Mouse (Mus musculus) macrophage (primary cell): ENCODE results near the gene Ing1. TPM values are rescaled to one million over a fixed set of nuclear protein-coding genes. Genes with fewer than 3 reads are reported as not detected.

Experiments
- H3K27ac ChIP-seq: fragments of 350-480 bp; formaldehyde crosslinking; 2 replicates; pipeline ENCODE4 v1.9.0; 2021
- H3K36me3 ChIP-seq: fragments of 350-480 bp; formaldehyde crosslinking; 2 replicates; pipeline ENCODE4 v1.9.0; 2021; ENCODE audit errors: inconsistent target
- H3K4me3 ChIP-seq: fragments of 350-480 bp; formaldehyde crosslinking; 2 replicates; pipeline ENCODE4 v1.9.0; 2021; ENCODE audit errors: inconsistent target
- H3K79me2 ChIP-seq: fragments of 350-480 bp; formaldehyde crosslinking; 2 replicates; pipeline ENCODE4 v1.9.0; 2021; ENCODE audit errors: inconsistent target
- WGBS: methylation state at CpG from one replicate; pipeline ENCODE4 v1.1.7; 2026; ENCODE audit warnings: inconsistent platforms; ENCODE audit not compliant: missing documents; 5-methylcytosine and 5-hydroxymethylcytosine counted together
- polyA plus RNA-seq: library from polyadenylated mRNA; stranded (reverse); fragments of 250-400 nt; gene quantifications from 3 replicates; pipeline ENCODE4 v1.2.4, GENCODE M21; 2018; ENCODE audit warnings: inconsistent platforms
- total RNA-seq, 78 experiments: library from RNA; depleted of rRNA; stranded (reverse); fragments of 250-400 nt; gene quantifications; 1 replicate in 9 of 78; 2 replicates in 24 of 78; 3 replicates in 43 of 78; 4 replicates in 2 of 78; pipeline ENCODE4 v1.2.4; 2018; ENCODE audit warnings: inconsistent platforms in 56 of 78

Ing1 gene
- 10 to 100 TPM in 11 of 26 experiments, 1 to 10 TPM in 15; 3.7 to 18.5 (median 9.0) TPM for total RNA-seq (2018; cell fraction: chromatin; rRNA removed)
- 10 to 100 TPM; 15.6 to 24.5 (median 20.2) TPM for total RNA-seq (2018; cell fraction: cytosol; rRNA removed)
- total RNA-seq (2018; cell fraction: nucleus; rRNA removed), result 10 to 100 TPM in 22 of 26 experiments, 1 to 10 TPM in 4; 8.1 to 28.2 (median 14.8) TPM
- 20.1 to 29.4 TPM (median 21.5 TPM) in 3 replicates for polyA plus RNA-seq

- Histone ChIP-seq H3K36me3 (no peaks in the 10 kb centered on the region), H3K27ac (peak within 1 kb of the TSS; percentile 81), H3K4me3 (peak within 1 kb of the TSS; percentile 55), H3K79me2 (peaks cover 18% of the 10 kb centered on the region)
- under 1% methylated on average over 47 of the region's 52 CpGs for WGBS
These were observed at the start of gene Ing1 for GRCm38 (mm10) chr8:11554799-11555719. Gene Ing1 (plus strand): TSS chr8:11555571.

GRCm38 (mm10) chr8:11506074-11506473 is 49.3 kb upstream of the Ing1 start:
- Histone ChIP-seq H3K27ac (no peak overlapping the region), H3K79me2 (peaks cover 18% of the 10 kb centered on the region), H3K36me3 (peaks cover 81% of the 10 kb centered on the region), H3K4me3 (no peak overlapping the region)
- 96% methylated on average over 14 of the region's 14 CpGs for WGBS

GRCm38 (mm10) chr8:11506802-11507201 is 48.6 kb upstream of the Ing1 start:
- WGBS, result 59% methylated on average over 6 of the region's 6 CpGs
- Histone ChIP-seq H3K36me3 (peaks cover 88% of the 10 kb centered on the region), H3K79me2 (peaks cover 10% of the 10 kb centered on the region), H3K27ac (no peak overlapping the region), H3K4me3 (no peak overlapping the region)

GRCm38 (mm10) chr8:11508880-11509279 is 46.5 kb upstream of the Ing1 start:
- Histone ChIP-seq H3K36me3 (peaks cover 93% of the 10 kb centered on the region), H3K27ac (no peak overlapping the region), H3K79me2 (no peaks in the 10 kb centered on the region), H3K4me3 (no peak overlapping the region)
- WGBS, result 96% methylated on average over 10 of the region's 10 CpGs

GRCm38 (mm10) chr8:11510971-11511370 is 44.4 kb upstream of the Ing1 start:
- H3K4me3 ChIP-seq, result no peak overlapping the region
- no peaks in the 10 kb centered on the region for H3K79me2 ChIP-seq
- 92% methylated on average over 5 of the region's 5 CpGs for WGBS
- H3K36me3 ChIP-seq, result peaks cover 86% of the 10 kb centered on the region
- no peak overlapping the region for H3K27ac ChIP-seq

- Histone ChIP-seq H3K36me3 (peaks cover 71% of the 10 kb centered on the region), H3K79me2 (no peaks in the 10 kb centered on the region), H3K27ac (no peak overlapping the region), H3K4me3 (no peak overlapping the region)
- WGBS, result 94% methylated on average over 9 of the region's 9 CpGs
These were observed 42.7 kb upstream of the Ing1 start for GRCm38 (mm10) chr8:11512711-11513110.

GRCm38 (mm10) chr8:11513247-11513646 is 42.1 kb upstream of the Ing1 start:
- H3K4me3 ChIP-seq, result no peak overlapping the region
- H3K79me2 ChIP-seq, result no peaks in the 10 kb centered on the region
- peaks cover 70% of the 10 kb centered on the region for H3K36me3 ChIP-seq
- 87% methylated on average over 5 of the region's 5 CpGs for WGBS
- H3K27ac ChIP-seq, result no peak overlapping the region

- no peaks in the 10 kb centered on the region for H3K79me2 ChIP-seq
- H3K36me3 ChIP-seq, result peaks cover 50% of the 10 kb centered on the region
- WGBS, result 97% methylated on average over 9 of the region's 9 CpGs
- H3K4me3 ChIP-seq, result no peak overlapping the region
- no peak overlapping the region for H3K27ac ChIP-seq
These were observed 39.1 kb upstream of the Ing1 start for GRCm38 (mm10) chr8:11516292-11516691.

- Histone ChIP-seq H3K4me3 (no peak overlapping the region), H3K27ac (no peak overlapping the region), H3K36me3 (peaks cover 45% of the 10 kb centered on the region), H3K79me2 (no peaks in the 10 kb centered on the region)
- 40% methylated on average over 15 of the region's 16 CpGs for WGBS
These were observed 37.9 kb upstream of the Ing1 start for GRCm38 (mm10) chr8:11517366-11518055.

GRCm38 (mm10) chr8:11518056-11518396 is 37.3 kb upstream of the Ing1 start:
- H3K27ac ChIP-seq, result no peak overlapping the region
- H3K79me2 ChIP-seq, result no peaks in the 10 kb centered on the region
- peaks cover 41% of the 10 kb centered on the region for H3K36me3 ChIP-seq
- H3K4me3 ChIP-seq, result no peak overlapping the region
- 78% methylated on average over 6 of the region's 6 CpGs for WGBS

- H3K79me2 ChIP-seq, result no peaks in the 10 kb centered on the region
- peaks cover 35% of the 10 kb centered on the region for H3K36me3 ChIP-seq
- no peak overlapping the region for H3K27ac ChIP-seq
- H3K4me3 ChIP-seq, result no peak overlapping the region
- WGBS, result 85% methylated on average over 11 of the region's 11 CpGs
These were observed 36.7 kb upstream of the Ing1 start for GRCm38 (mm10) chr8:11518676-11519075.

- no peak overlapping the region for H3K27ac ChIP-seq
- no peaks in the 10 kb centered on the region for H3K79me2 ChIP-seq
- H3K36me3 ChIP-seq, result peaks cover 15% of the 10 kb centered on the region; the same call in 1 of the 2 replicates
- WGBS, result 81% methylated on average over 3 of the region's 3 CpGs
- H3K4me3 ChIP-seq, result no peak overlapping the region
These were observed 32.0 kb upstream of the Ing1 start for GRCm38 (mm10) chr8:11523331-11523730.

GRCm38 (mm10) chr8:11530155-11530770 is 25.1 kb upstream of the Ing1 start:
- H3K36me3 ChIP-seq, result peaks cover 24% of the 10 kb centered on the region
- H3K79me2 ChIP-seq, result no peaks in the 10 kb centered on the region
- no peak overlapping the region for H3K4me3 ChIP-seq
- H3K27ac ChIP-seq, result no peak overlapping the region
- 95% methylated on average over 18 of the region's 18 CpGs for WGBS

- Histone ChIP-seq H3K36me3 (peaks cover 24% of the 10 kb centered on the region), H3K79me2 (no peaks in the 10 kb centered on the region), H3K27ac (no peak overlapping the region), H3K4me3 (no peak overlapping the region)
- WGBS, result 95% methylated on average over 4 of the region's 4 CpGs
These were observed 24.5 kb upstream of the Ing1 start for GRCm38 (mm10) chr8:11530849-11531248.
